Mouse (Mus musculus) hindbrain, embryonic 11.5 days (tissue): ENCODE measurements at regions not wholly inside any gene's neighbourhood (a gene's known extent, or its start where the extent isn't known, plus 50 kb on each side); places are given as distances from the start of the nearest gene placed in this dataset.

ENCODE experiments used
- ATAC-seq: fragments of 200-750 bp; cut with Nextera tagmentation; 2 replicates; pipeline ENCODE4 v1.8.0; 2017; ENCODE audit warnings: mild to moderate bottlenecking, moderate TSS enrichment, moderate library complexity; ENCODE audit not compliant: low FRiP score
- DNase-seq: peaks from one replicate; pipeline ENCODE4 v3.0.0-alpha.2; 2015; ENCODE audit warnings: low spot score
- H3K27ac ChIP-seq: fragments of 300-500 bp; sonication (generic); 2 replicates; pipeline ENCODE4 v1.5.1; 2014; ENCODE audit warnings: mild to moderate bottlenecking, low read depth, low read length
- H3K27me3 ChIP-seq: fragments of 300-500 bp; sonication (generic); 2 replicates; pipeline ENCODE4 v1.6.1; 2014; ENCODE audit warnings: mild to moderate bottlenecking, low read length, moderate library complexity, mixed read lengths; ENCODE audit not compliant: control insufficient read depth, insufficient read depth
- H3K36me3 ChIP-seq: fragments of 300-500 bp; sonication (generic); 2 replicates; pipeline ENCODE4 v1.6.1; 2014; ENCODE audit warnings: mild to moderate bottlenecking, low read length, moderate library complexity, mixed read lengths; ENCODE audit not compliant: control insufficient read depth, insufficient read depth
- H3K4me1 ChIP-seq: fragments of 300-500 bp; sonication (generic); replicated peaks from 2 replicates; pipeline ENCODE4 v1.6.1; 2014; ENCODE audit warnings: low read length, mixed read lengths; ENCODE audit not compliant: control insufficient read depth, insufficient read depth
- H3K4me2 ChIP-seq: fragments of 300-500 bp; sonication (generic); replicated peaks from 2 replicates; pipeline ENCODE4 v1.6.1; 2014; ENCODE audit warnings: mild to moderate bottlenecking, low read depth, low read length
- H3K4me3 ChIP-seq: fragments of 300-500 bp; sonication (generic); 2 replicates; pipeline ENCODE4 v1.5.1; 2014; ENCODE audit warnings: low read depth, low read length
- H3K9ac ChIP-seq: fragments of 300-500 bp; sonication (generic); 2 replicates; pipeline ENCODE4 v1.6.1; 2014; ENCODE audit warnings: low read depth, low read length
- H3K9me3 ChIP-seq: fragments of 300-500 bp; sonication (generic); 2 replicates; pipeline ENCODE4 v1.6.1; 2016; ENCODE audit warnings: low read length; ENCODE audit not compliant: control insufficient read depth
- WGBS: fragments of 180-500 bp; shearing (Covaris S2); extraction: QIAGEN DNeasy Blood & Tissue Kit; methylation state at CpG from one replicate; pipeline ENCODE4 v1.1.7; 2014; 5-methylcytosine and 5-hydroxymethylcytosine counted together

DNA sequence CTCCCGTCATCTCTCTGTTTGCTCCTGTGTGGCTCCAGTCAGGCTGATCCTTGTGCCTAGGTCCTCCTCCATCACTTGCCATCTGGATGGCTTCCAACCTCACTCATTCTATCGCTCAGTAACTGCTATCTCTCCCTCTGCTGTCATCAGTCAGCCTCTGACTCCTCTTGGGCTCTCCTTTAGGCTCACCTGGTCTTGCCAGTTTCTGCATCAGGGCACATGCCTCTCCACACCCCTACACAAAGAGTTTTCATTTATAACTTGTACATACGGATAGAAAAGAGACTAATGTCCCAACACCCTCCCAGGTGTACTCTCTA is 2664.7 kb upstream of the Lrrc6 start:
- Histone ChIP-seq H3K4me1 (no peaks in the 10 kb centered on the region), H3K27ac (no peak overlapping the region), H3K27me3 (no peaks in the 10 kb centered on the region), H3K4me3 (no peak overlapping the region), H3K36me3 (no peaks in the 10 kb centered on the region), H3K4me2 (no peak overlapping the region), H3K9me3 (no peaks in the 10 kb centered on the region), H3K9ac (no peak overlapping the region)
- DNase-seq (no peak), ATAC-seq (no peak)
- WGBS, result 80% methylated on average over 3 of the region's 3 CpGs

DNA sequence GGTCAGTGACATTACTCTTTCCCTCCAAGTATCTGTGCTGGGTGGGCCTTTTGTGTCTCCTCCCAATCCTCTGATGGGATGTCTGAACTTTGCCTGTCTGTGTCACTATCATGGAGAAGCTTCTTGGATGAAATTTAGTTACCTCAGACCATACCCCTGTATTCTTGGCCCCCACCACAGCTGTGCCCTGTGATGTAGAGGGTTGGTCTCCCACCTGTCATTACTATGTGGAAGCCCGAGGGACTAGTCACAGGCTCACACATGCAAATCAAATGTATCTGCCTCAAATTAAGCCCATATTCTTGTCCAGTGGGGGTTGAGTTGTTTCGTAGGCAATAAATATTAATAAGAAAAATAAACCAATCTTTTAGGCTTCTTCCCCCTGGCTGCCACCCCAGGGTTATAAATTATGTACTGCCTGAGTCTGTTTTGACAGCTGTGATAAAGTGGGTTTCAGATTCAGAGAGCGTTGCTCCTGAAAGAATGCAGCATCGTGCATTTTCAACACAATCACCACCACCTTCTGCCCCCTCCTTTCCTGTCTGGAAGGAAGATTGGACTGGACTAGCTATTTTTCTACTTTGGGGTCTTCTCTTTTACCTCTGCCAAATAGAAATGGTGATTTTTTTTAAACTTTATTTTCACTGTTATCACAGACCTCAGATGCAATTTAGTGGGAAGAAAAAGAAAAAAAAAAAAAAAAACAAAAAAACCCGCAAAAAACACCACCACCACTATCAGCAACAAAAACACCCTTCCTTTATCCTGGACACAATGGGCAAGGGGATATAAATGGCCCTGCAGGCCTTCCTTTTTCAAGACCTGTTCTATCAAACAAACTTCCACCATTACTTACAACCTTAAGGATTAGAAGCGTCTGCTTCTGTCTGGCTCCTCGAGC is 2664.1 kb upstream of the Lrrc6 start:
- Histone ChIP-seq H3K9ac (no peak overlapping the region), H3K4me1 (no peaks in the 10 kb centered on the region), H3K27ac (no peak overlapping the region), H3K36me3 (no peaks in the 10 kb centered on the region), H3K4me3 (no peak overlapping the region), H3K27me3 (no peaks in the 10 kb centered on the region), H3K9me3 (no peaks in the 10 kb centered on the region), H3K4me2 (no peak overlapping the region)
- 59% methylated on average over 7 of the region's 7 CpGs for WGBS
- DNase-seq (peak; percentile 18), ATAC-seq (peak; percentile 76)

GRCm38 (mm10) chr15:69161036-69161435 is 2660.3 kb upstream of the Lrrc6 start:
- Histone ChIP-seq H3K27me3 (no peaks in the 10 kb centered on the region), H3K9me3 (no peaks in the 10 kb centered on the region), H3K4me3 (no peak overlapping the region), H3K4me1 (no peaks in the 10 kb centered on the region), H3K4me2 (no peak overlapping the region), H3K9ac (no peak overlapping the region), H3K36me3 (no peaks in the 10 kb centered on the region), H3K27ac (no peak overlapping the region)
- no peak for ATAC-seq
- DNase-seq, result no peak
- WGBS, result 84% methylated on average over 5 of the region's 5 CpGs

DNA sequence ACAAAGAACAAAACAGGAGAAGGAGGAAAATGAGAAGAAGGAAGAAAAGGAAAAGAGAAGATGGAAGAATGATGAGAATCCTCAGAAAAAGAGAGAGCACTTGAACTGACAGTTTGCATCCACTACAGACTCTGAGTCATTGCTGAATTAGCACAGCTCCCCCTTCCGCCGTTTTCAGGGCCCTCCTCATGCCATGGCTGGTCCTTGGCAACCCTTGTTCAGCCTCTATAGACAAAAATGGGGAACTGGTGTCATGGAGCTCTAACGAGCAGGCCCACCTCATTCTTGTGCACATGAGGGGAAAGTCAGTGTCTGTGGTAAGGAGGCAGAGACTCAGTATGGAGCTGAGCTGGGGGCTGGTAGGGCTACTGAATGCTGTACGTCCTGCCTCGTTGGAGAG is 2657.4 kb upstream of the Lrrc6 start:
- no peaks in the 10 kb centered on the region for H3K27me3 ChIP-seq
- no peak overlapping the region for H3K4me3 ChIP-seq
- DNase-seq (no peak), ATAC-seq (no peak)
- no peaks in the 10 kb centered on the region for H3K4me1 ChIP-seq
- no peak overlapping the region for H3K4me2 ChIP-seq
- H3K9me3 ChIP-seq, result no peaks in the 10 kb centered on the region
- H3K36me3 ChIP-seq, result no peaks in the 10 kb centered on the region
- H3K9ac ChIP-seq, result no peak overlapping the region
- WGBS, result 74% methylated on average over 5 of the region's 5 CpGs
- no peak overlapping the region for H3K27ac ChIP-seq
